Mouse (Mus musculus): ENCODE measurements around the gene Lmx1a. TPM values are rescaled to one million over a fixed set of nuclear protein-coding genes. Genes with fewer than 3 reads are reported as not detected.

The Lmx1a gene
- not detected for total RNA-seq (2021)

GRCm38 (mm10) chr1:167689232-167689261 is at the start of gene Lmx1a:
Gene Lmx1a, plus strand, starts transcription at chr1:167689237.
- intact Hi-C loops (cut with DNase I): no loop called here
- no peak for DNase-seq

- DNase-seq: peak; percentile 89 to 95
- intact Hi-C loops (cut with DNase I): loop anchor here (2.0 kb wide), 1 partner anchor 230 kb away; no protein-coding TSS in a partner anchor
These were observed 44.0 kb upstream of the Lmx1a start for GRCm38 (mm10) chr1:167644866-167645537.

GRCm38 (mm10) chr1:167648670-167649069 is 40.4 kb upstream of the Lmx1a start:
- no peak for DNase-seq
- intact Hi-C loops (cut with DNase I): no loop called here

GRCm38 (mm10) chr1:167649122-167649633 is 39.9 kb upstream of the Lmx1a start:
- DNase-seq: peak; percentile 24 to 43
- intact Hi-C loops (cut with DNase I): no loop called here

- no peak for DNase-seq
- intact Hi-C loops (cut with DNase I): no loop called here
These were observed 36.7 kb upstream of the Lmx1a start for GRCm38 (mm10) chr1:167652336-167652735.

- intact Hi-C loops (cut with DNase I): no loop called here
- no peak for DNase-seq
These were observed 30.0 kb upstream of the Lmx1a start for GRCm38 (mm10) chr1:167659065-167659464.

GRCm38 (mm10) chr1:167660521-167661101 is 28.4 kb upstream of the Lmx1a start:
- intact Hi-C loops (cut with DNase I): loop anchor here (10.0 kb wide), 1 partner anchor 916 kb away; no protein-coding TSS in a partner anchor
- DNase-seq: peak; percentile 45 to 55

GRCm38 (mm10) chr1:167661123-167661522 is 27.9 kb upstream of the Lmx1a start:
- peak; percentile 12 to 38 for DNase-seq
- intact Hi-C loops (cut with DNase I): loop anchor here (10.0 kb wide), 1 partner anchor 916 kb away; no protein-coding TSS in a partner anchor

GRCm38 (mm10) chr1:167663136-167663535 is 25.9 kb upstream of the Lmx1a start:
- intact Hi-C loops (cut with DNase I): loop anchor here (10.0 kb wide), 1 partner anchor 918 kb away; no protein-coding TSS in a partner anchor
- no peak for DNase-seq

GRCm38 (mm10) chr1:167669796-167670195 is 19.2 kb upstream of the Lmx1a start:
- intact Hi-C loops (cut with DNase I): loop anchor here (10.0 kb wide), 1 partner anchor 925 kb away; no protein-coding TSS in a partner anchor
- DNase-seq: peak in 1 of 2 experiments; percentile 67

GRCm38 (mm10) chr1:167672433-167672987 is 16.5 kb upstream of the Lmx1a start:
- no peak for DNase-seq
- intact Hi-C loops (cut with DNase I): no loop called here

- intact Hi-C loops (cut with DNase I): no loop called here
- DNase-seq: no peak
These were observed 10.0 kb upstream of the Lmx1a start for GRCm38 (mm10) chr1:167679061-167679460.

- DNase-seq: no peak
- intact Hi-C loops (cut with DNase I): no loop called here
These were observed 1.1 kb upstream of the Lmx1a start for GRCm38 (mm10) chr1:167688001-167688346.

- DNase-seq: peak; percentile 19 to 32
- intact Hi-C loops (cut with DNase I): no loop called here
These were observed 448 bp upstream of the Lmx1a start for GRCm38 (mm10) chr1:167688347-167689231.

- intact Hi-C loops (cut with DNase I): no loop called here
- peak in 1 of 2 experiments; percentile 5 for DNase-seq
These were observed 463 bp downstream of the Lmx1a start for GRCm38 (mm10) chr1:167689262-167690137.

- DNase-seq: peak; percentile 6 to 10
- intact Hi-C loops (cut with DNase I): no loop called here
These were observed 1.2 kb downstream of the Lmx1a start for GRCm38 (mm10) chr1:167690138-167690710.

- intact Hi-C loops (cut with DNase I): no loop called here
These were observed 1.9 kb downstream of the Lmx1a start for GRCm38 (mm10) chr1:167690716-167691550.

GRCm38 (mm10) chr1:167691911-167692682 is 3.1 kb downstream of the Lmx1a start:
- DNase-seq: peak; percentile 16 to 31
- intact Hi-C loops (cut with DNase I): no loop called here

More at GRCm38 (mm10) chr1:167690716-167691550, 1.9 kb downstream of the Lmx1a start:
- DNase-seq: peak; percentile 3 to 12
